Mouse (Mus musculus) hindbrain, postnatal 0 days (tissue): ENCODE data around the gene Slc39a2. TPM values are rescaled to one million over a fixed set of nuclear protein-coding genes. Genes with fewer than 3 reads are reported as not detected.

Experiments used
- ATAC-seq: fragments of 200-750 bp; cut with Nextera tagmentation; 2 replicates; pipeline ENCODE4 v1.8.0; 2017; ENCODE audit warnings: mild to moderate bottlenecking, moderate TSS enrichment, moderate library complexity
- DNase-seq: peaks from one replicate; pipeline ENCODE4 v3.0.0-alpha.2; 2015; ENCODE audit warnings: low spot score
- H3K27ac ChIP-seq: fragments of 300-500 bp; sonication (generic); 2 replicates; pipeline ENCODE4 v1.5.1; 2014; ENCODE audit warnings: mild to moderate bottlenecking
- H3K27me3 ChIP-seq: fragments of 300-500 bp; sonication (generic); 2 replicates; pipeline ENCODE4 v1.6.1; 2014; ENCODE audit warnings: low read length, mixed read lengths; ENCODE audit not compliant: insufficient read depth
- H3K36me3 ChIP-seq: fragments of 300-500 bp; sonication (generic); 2 replicates; pipeline ENCODE4 v1.6.1; 2014; ENCODE audit warnings: low read length, mixed read lengths; ENCODE audit not compliant: insufficient read depth
- H3K4me1 ChIP-seq: fragments of 300-500 bp; sonication (generic); 2 replicates; pipeline ENCODE4 v1.6.1; 2014; ENCODE audit warnings: antibody characterized with exemption, low read length, mixed read lengths; ENCODE audit not compliant: insufficient read depth
- H3K4me2 ChIP-seq: fragments of 300-500 bp; sonication (generic); 2 replicates; pipeline ENCODE4 v1.6.1; 2014; ENCODE audit warnings: low read depth, mild to moderate bottlenecking, low read length, moderate library complexity, mixed read lengths
- H3K4me3 ChIP-seq: fragments of 300-500 bp; sonication (generic); 2 replicates; pipeline ENCODE4 v1.5.1; 2014; ENCODE audit warnings: low read length
- H3K9ac ChIP-seq: fragments of 300-500 bp; sonication (generic); replicated peaks from 2 replicates; pipeline ENCODE4 v1.6.1; 2014; ENCODE audit warnings: mild to moderate bottlenecking, low read length, moderate library complexity, mixed read lengths
- H3K9me3 ChIP-seq: fragments of 300-500 bp; sonication (generic); 2 replicates; pipeline ENCODE4 v1.6.1; 2016; ENCODE audit warnings: low read length, mixed read lengths
- CTCF ChIP-seq: IDR thresholded peaks from 2 replicates; pipeline ENCODE4 v1.5.1; 2016; ENCODE audit warnings: antibody characterized with exemption, control low read depth, low read depth
- WGBS: fragments of 180-500 bp; shearing (Covaris S2); extraction: QIAGEN DNeasy Blood & Tissue Kit; methylation state at CpG from one replicate; pipeline ENCODE4 v1.1.7; 2014; 5-methylcytosine and 5-hydroxymethylcytosine counted together
- polyA plus RNA-seq: library from polyadenylated mRNA; unstranded; fragments of >200 nt; fragmentation: Nextera tagmentation; extraction: Ambion mirVana; gene quantifications from 2 replicates; pipeline ENCODE4 v1.2.1, GENCODE M21; 2015
- total RNA-seq: library from RNA; depleted of rRNA; stranded (reverse); fragments of >200 nt; gene quantifications from 2 replicates; pipeline ENCODE4 v1.2.3, GENCODE M21; 2014; rRNA removed

Slc39a2 gene
- total and polyA plus RNA-seq, 2 experiments from 2014 or later, result 0.64 to 0.89 TPM

- H3K27me3 ChIP-seq, result no peaks in the 10 kb centered on the region
- no peak for ATAC-seq
- H3K27ac ChIP-seq, result no peak overlapping the region
- WGBS, result 60% methylated on average over 9 of the region's 9 CpGs
- H3K9me3 ChIP-seq, result no peaks in the 10 kb centered on the region; the same call in 1 of the 2 replicates
- DNase-seq, result no peak
- H3K36me3 ChIP-seq, result no peaks in the 10 kb centered on the region
- no peak overlapping the region for H3K4me3 ChIP-seq
- no peak overlapping the region for H3K9ac ChIP-seq
- no peak for TF ChIP-seq CTCF
- no peaks in the 10 kb centered on the region for H3K4me1 ChIP-seq
- no peak overlapping the region for H3K4me2 ChIP-seq
These were observed 48.9 kb downstream of the Slc39a2 start for GRCm38 (mm10) chr14:51941577-51941976.

GRCm38 (mm10) chr14:51942236-51942635, 49.5 kb downstream of the Slc39a2 start:
- H3K4me2 ChIP-seq, result no peak overlapping the region
- no peak for TF ChIP-seq CTCF
- H3K27me3 ChIP-seq, result no peaks in the 10 kb centered on the region
- H3K4me3 ChIP-seq, result no peak overlapping the region
- no peaks in the 10 kb centered on the region for H3K36me3 ChIP-seq
- WGBS, result 70% methylated on average over 7 of the region's 7 CpGs
- H3K9me3 ChIP-seq, result no peaks in the 10 kb centered on the region; the same call in 1 of the 2 replicates
- H3K4me1 ChIP-seq, result no peaks in the 10 kb centered on the region
- H3K9ac ChIP-seq, result no peak overlapping the region
- no peak overlapping the region for H3K27ac ChIP-seq
- no peak for ATAC-seq
- DNase-seq, result no peak

- H3K27ac ChIP-seq, result no peak overlapping the region
- no peak for TF ChIP-seq CTCF
- no peak overlapping the region for H3K9ac ChIP-seq
- ATAC-seq (no peak), DNase-seq (no peak)
- no peak overlapping the region for H3K4me3 ChIP-seq
- H3K27me3 ChIP-seq, result no peaks in the 10 kb centered on the region
- no peak overlapping the region for H3K4me2 ChIP-seq
- H3K4me1 ChIP-seq, result no peaks in the 10 kb centered on the region
- H3K36me3 ChIP-seq, result no peaks in the 10 kb centered on the region
- H3K9me3 ChIP-seq, result no peaks in the 10 kb centered on the region
- 76% methylated on average over 6 of the region's 6 CpGs for WGBS
These were observed 50.6 kb downstream of the Slc39a2 start for GRCm38 (mm10) chr14:51943336-51943735.

Other genes starting within 250 kb of the Slc39a2 start
- not detected in 2 replicates for gene Gm17079, start 197.4 kb upstream of the Slc39a2 start, total RNA-seq
- gene Gm17079, start 197.4 kb upstream of the Slc39a2 start, polyA plus RNA-seq, result not detected in 2 replicates
- not detected in 2 replicates for gene Gm5800, start 175.7 kb upstream of the Slc39a2 start, total RNA-seq
- not detected in 2 replicates for gene Gm5800, start 175.7 kb upstream of the Slc39a2 start, polyA plus RNA-seq
- not detected in 2 replicates for gene Ang4, start 119.3 kb upstream of the Slc39a2 start, total RNA-seq
- not detected in 2 replicates for gene Ang4, start 119.3 kb upstream of the Slc39a2 start, polyA plus RNA-seq
- gene AY358078, start 92.8 kb upstream of the Slc39a2 start, total RNA-seq, result not detected in 2 replicates
- gene AY358078, start 92.8 kb upstream of the Slc39a2 start, polyA plus RNA-seq, result not detected in 2 replicates
- not detected in 2 replicates for gene Ear6, start 39.2 kb upstream of the Slc39a2 start, total RNA-seq
- gene Ear6, start 39.2 kb upstream of the Slc39a2 start, polyA plus RNA-seq, result not detected in 2 replicates
- gene Mettl17, start 8.0 kb upstream of the Slc39a2 start, total RNA-seq, result 33.1 and 41.9 TPM in 2 replicates
- 61.8 and 72.5 TPM in 2 replicates for gene Mettl17, start 8.0 kb upstream of the Slc39a2 start, polyA plus RNA-seq
- 514 and 732 TPM in 2 replicates for gene Ndrg2, start 21.3 kb downstream of the Slc39a2 start, total RNA-seq
- gene Ndrg2, start 21.3 kb downstream of the Slc39a2 start, polyA plus RNA-seq, result 543 and 625 TPM in 2 replicates
- gene Tppp2, start 25.5 kb downstream of the Slc39a2 start, total RNA-seq, result not detected in 2 replicates
- not detected in 2 replicates for gene Tppp2, start 25.5 kb downstream of the Slc39a2 start, polyA plus RNA-seq
- not detected in 2 replicates for gene Rnase13, start 29.9 kb downstream of the Slc39a2 start, total RNA-seq
- not detected in 2 replicates for gene Rnase13, start 29.9 kb downstream of the Slc39a2 start, polyA plus RNA-seq
- gene Arhgef40, start 91.8 kb downstream of the Slc39a2 start, total RNA-seq, result 113 and 124 TPM in 2 replicates
- 56.4 and 61.8 TPM in 2 replicates for gene Arhgef40, start 91.8 kb downstream of the Slc39a2 start, polyA plus RNA-seq
- not detected in 2 replicates for gene Tmem253, start 122.8 kb downstream of the Slc39a2 start, total RNA-seq
- gene Tmem253, start 122.8 kb downstream of the Slc39a2 start, polyA plus RNA-seq, result 0.51 and 0.53 TPM in 2 replicates
- gene Zfp219, start 127.8 kb downstream of the Slc39a2 start, total RNA-seq, result 91.7 and 98.7 TPM in 2 replicates
- gene Zfp219, start 127.8 kb downstream of the Slc39a2 start, polyA plus RNA-seq, result 25.8 and 31.0 TPM in 2 replicates
- not detected in 2 replicates for gene Olfr221, start 149.6 kb downstream of the Slc39a2 start, total RNA-seq
- not detected in 2 replicates for gene Olfr221, start 149.6 kb downstream of the Slc39a2 start, polyA plus RNA-seq
- 69.5 and 78.6 TPM in 2 replicates for gene Hnrnpc, start 211.1 kb downstream of the Slc39a2 start, total RNA-seq
- 285 and 291 TPM in 2 replicates for gene Hnrnpc, start 211.1 kb downstream of the Slc39a2 start, polyA plus RNA-seq
- 2.9 and 10.9 TPM in 2 replicates for gene Rpgrip1, start 217.8 kb downstream of the Slc39a2 start, total RNA-seq
- 53.4 and 53.7 TPM in 2 replicates for gene Rpgrip1, start 217.8 kb downstream of the Slc39a2 start, polyA plus RNA-seq